Mouse (Mus musculus): ENCODE results near the gene Gm36028. TPM values are rescaled to one million over a fixed set of nuclear protein-coding genes. Genes with fewer than 3 reads are reported as not detected.

Gene Gm36028
- polyA plus RNA-seq, 1 experiment from 2014 or later: not detected

DNA sequence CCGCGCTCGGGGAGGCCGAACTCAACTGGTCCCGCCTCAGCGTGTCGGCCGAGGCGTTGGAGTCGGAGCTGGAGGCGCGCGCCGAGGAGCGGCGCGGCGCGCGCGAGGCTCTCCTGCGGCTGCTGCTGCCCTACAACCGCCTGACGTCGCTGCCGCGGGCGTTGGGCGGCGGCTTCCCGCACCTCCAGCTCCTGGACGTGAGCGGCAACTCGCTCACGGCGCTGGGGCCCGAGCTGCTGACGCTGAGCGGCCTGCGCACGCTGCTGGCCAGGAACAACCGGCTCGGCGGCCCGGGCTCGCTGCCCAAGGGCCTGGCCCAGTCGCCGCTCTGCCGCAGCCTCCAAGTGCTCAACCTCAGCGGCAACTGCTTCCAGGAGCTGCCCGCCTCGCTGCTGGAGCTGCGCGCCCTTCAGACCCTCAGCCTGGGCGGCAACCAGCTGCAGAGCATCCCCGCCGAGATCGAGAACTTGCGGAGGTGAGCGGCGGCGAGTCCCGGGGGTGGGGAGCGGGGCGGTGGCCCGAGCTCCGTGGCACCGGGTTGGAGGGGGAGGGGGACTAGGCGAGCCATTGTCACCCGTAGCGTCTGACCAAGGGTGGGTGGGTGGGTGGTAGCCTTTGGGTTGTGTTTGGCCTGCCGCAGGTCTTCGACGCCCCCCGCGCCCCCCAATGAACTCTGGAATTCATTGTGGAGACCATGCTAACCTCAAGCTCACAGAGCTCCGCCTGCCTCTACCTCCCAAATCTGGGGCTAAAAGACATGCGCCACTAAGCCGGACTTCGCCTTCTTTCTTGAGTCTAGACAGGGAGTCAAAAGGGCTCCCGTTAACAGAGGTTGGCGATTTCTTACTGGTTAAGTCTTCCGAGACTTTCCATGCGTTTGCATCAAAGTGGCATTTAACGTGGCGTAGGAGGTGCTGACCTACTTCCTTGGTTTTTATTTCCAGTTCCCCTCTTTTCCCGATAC, 7.8 kb upstream of the Gm36028 start:
- H3K36me3 ChIP-seq (ENCODE audit: control insufficient read depth, insufficient read depth, low read length): no peaks in the 10 kb centered on the region
- peak; percentile 64 for ATAC-seq (ENCODE audit: insufficient number of reproducible peaks, insufficient read depth, low FRiP score, low read depth)
- WGBS: under 1% methylated on average over 72 of the region's 87 CpGs

DNA sequence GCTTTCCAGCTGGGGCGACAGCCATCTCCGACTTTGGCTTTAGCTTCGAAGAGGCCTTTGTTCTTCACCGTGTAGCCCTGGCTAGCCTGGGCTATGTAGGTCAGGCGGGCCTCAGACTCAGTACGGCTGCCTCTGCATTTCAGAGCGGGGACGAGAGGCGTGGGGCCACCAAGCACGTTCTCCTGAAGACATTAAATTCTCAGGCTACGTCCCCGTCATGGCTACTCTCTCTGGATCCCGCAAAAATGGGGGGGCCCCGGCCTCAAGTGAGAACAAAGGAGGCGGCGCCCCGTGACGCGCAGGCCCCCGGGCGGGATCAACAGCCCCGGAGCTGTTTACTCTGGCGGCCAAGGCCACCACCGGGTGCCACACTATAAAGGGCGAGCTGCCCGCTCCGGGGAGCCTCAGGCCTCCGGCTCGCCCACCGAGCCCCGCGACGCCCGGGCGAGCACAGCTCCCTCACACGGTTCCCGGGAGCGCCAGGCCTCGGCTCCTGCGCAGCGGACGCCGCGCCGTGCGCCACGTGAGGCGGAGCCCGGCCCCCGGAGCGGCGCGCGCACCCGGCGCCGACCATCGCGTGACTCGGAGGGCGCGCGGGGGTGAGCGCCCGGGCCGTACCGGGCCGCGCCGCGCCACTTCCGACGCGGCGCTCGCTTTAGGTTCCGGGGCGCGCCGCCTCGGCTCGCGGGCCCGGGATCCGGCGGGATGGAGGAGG, 7.0 kb upstream of the Gm36028 start, which contains the start of gene Lrrc58:
Gene Lrrc58, plus strand, starts transcription at position 599 of the 715 bp plus-strand sequence.
- H3K27me3 ChIP-seq (ENCODE audit: control insufficient read depth, insufficient read depth, low read length): no peaks in the 10 kb centered on the region
- H3K9ac ChIP-seq (replicated peaks; ENCODE audit: low read depth, low read length): peak within 1 kb of the TSS; percentile 99
- H3K4me3 ChIP-seq (ENCODE audit: low read depth, low read length): peak within 1 kb of the TSS; percentile 99
- H3K27ac ChIP-seq (ENCODE audit: low read length): peak within 1 kb of the TSS; percentile 97
- WGBS: 1% methylated on average over 67 of the region's 86 CpGs
- peak within 1 kb of the TSS; percentile 67 for H3K4me2 ChIP-seq (replicated peaks; ENCODE audit: low read depth, low read length)
- no peaks in the 10 kb centered on the region for H3K9me3 ChIP-seq (ENCODE audit: control insufficient read depth, low read depth, low read length)
- H3K4me1 ChIP-seq (ENCODE audit: control insufficient read depth, insufficient read depth, low read length): peaks cover 16% of the 10 kb centered on the region; the same call in 1 of the 2 replicates
- no peaks in the 10 kb centered on the region for H3K36me3 ChIP-seq (ENCODE audit: control insufficient read depth, insufficient read depth, low read length)
- ATAC-seq (ENCODE audit: insufficient number of reproducible peaks, insufficient read depth, low FRiP score, low read depth): peak; percentile 89

More for the DNA sequence above, 7.8 kb upstream of the Gm36028 start:
- Histone ChIP-seq H3K4me3 (ENCODE audit: low read depth, low read length) (peak overlapping the region; percentile 99), H3K27me3 (ENCODE audit: control insufficient read depth, insufficient read depth, low read length) (no peaks in the 10 kb centered on the region), H3K9ac (replicated peaks; ENCODE audit: low read depth, low read length) (peak overlapping the region; percentile 99), H3K4me1 (ENCODE audit: control insufficient read depth, insufficient read depth, low read length) (peaks cover 16% of the 10 kb centered on the region; the same call in 1 of the 2 replicates), H3K9me3 (ENCODE audit: control insufficient read depth, low read depth, low read length) (no peaks in the 10 kb centered on the region), H3K4me2 (replicated peaks; ENCODE audit: low read depth, low read length) (peak overlapping the region; percentile 67), H3K27ac (ENCODE audit: low read length) (peak overlapping the region; percentile 97)

DNA sequence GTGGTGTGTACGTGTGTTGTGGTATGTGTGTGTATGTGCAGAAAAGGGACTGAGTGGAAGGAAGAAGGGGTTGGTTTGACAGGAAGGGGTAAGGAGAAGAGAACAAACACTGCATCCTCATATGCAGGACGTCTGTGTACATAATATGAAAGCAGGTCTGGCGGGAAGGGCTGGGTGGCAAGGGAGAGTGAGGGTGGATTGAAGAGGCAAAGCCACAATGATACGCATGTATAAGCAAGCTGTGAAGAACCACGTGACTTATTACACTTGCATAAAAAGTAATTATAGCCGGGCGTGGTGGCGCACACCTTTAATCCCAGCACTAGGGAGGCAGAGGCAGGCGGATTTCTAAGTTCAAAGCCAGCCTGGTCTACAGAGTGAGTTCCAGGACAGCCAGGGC, 4.9 kb upstream of the Gm36028 start:
- H3K27ac ChIP-seq (ENCODE audit: low read length): no peak overlapping the region
- ATAC-seq (ENCODE audit: insufficient number of reproducible peaks, insufficient read depth, low FRiP score, low read depth): no peak
- H3K27me3 ChIP-seq (ENCODE audit: control insufficient read depth, insufficient read depth, low read length): no peaks in the 10 kb centered on the region
- H3K4me1 ChIP-seq (ENCODE audit: control insufficient read depth, insufficient read depth, low read length): peaks cover 9% of the 10 kb centered on the region; the same call in 1 of the 2 replicates
- H3K9me3 ChIP-seq (ENCODE audit: control insufficient read depth, low read depth, low read length): no peaks in the 10 kb centered on the region
- H3K36me3 ChIP-seq (ENCODE audit: control insufficient read depth, insufficient read depth, low read length): no peaks in the 10 kb centered on the region
- no peak overlapping the region for H3K4me3 ChIP-seq (ENCODE audit: low read depth, low read length)
- no peak overlapping the region for H3K4me2 ChIP-seq (replicated peaks; ENCODE audit: low read depth, low read length)
- no peak overlapping the region for H3K9ac ChIP-seq (replicated peaks; ENCODE audit: low read depth, low read length)
- WGBS: 81% methylated on average over 9 of the region's 9 CpGs

DNA sequence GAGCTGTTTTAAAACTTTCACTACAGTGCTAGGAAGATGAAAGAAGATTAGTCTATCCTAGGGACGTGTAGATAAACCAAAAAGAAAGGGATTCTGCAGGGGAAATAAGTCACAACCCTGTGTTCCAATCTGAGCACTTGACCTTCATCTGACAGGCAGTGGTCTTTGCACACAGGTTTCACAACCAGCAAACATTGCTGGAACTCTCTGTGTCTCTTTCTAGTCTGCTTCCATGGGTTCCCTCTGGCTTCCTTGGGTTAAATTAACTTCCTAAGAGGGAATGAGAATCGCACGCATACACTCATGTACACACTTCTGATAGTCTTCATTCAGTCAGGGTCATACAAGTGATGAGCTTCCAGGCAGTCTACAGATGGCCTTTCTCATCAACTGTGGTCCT, 2.9 kb upstream of the Gm36028 start:
- H3K4me2 ChIP-seq (replicated peaks; ENCODE audit: low read depth, low read length): no peak overlapping the region
- 76% methylated on average over 3 of the region's 3 CpGs for WGBS
- no peak overlapping the region for H3K9ac ChIP-seq (replicated peaks; ENCODE audit: low read depth, low read length)
- ATAC-seq (ENCODE audit: insufficient number of reproducible peaks, insufficient read depth, low FRiP score, low read depth): no peak
- no peaks in the 10 kb centered on the region for H3K27me3 ChIP-seq (ENCODE audit: control insufficient read depth, insufficient read depth, low read length)
- H3K27ac ChIP-seq (ENCODE audit: low read length): no peak overlapping the region
- no peaks in the 10 kb centered on the region for H3K9me3 ChIP-seq (ENCODE audit: control insufficient read depth, low read depth, low read length)
- H3K4me3 ChIP-seq (ENCODE audit: low read depth, low read length): no peak overlapping the region
- no peaks in the 10 kb centered on the region for H3K4me1 ChIP-seq (ENCODE audit: control insufficient read depth, insufficient read depth, low read length)
- no peaks in the 10 kb centered on the region for H3K36me3 ChIP-seq (ENCODE audit: control insufficient read depth, insufficient read depth, low read length)

DNA sequence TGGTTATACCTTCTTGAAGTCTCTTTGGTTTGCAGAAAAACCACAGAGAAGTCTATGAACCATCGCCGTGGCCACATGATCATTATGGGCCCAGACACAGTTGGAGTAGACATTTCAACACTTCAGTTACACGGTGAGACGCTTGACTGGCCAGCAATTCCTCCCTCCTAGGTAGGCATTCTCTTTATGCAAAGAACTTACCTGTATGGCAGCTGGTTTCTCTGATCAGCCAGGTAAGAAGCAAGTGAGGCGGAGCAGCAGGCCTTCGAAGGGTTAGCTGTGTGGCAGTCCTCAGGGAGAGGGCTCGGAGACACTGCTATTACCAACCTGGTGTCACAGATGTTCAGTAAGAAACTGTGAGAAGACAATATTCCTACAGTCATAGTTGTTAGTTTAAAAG, 733 bp downstream of the Gm36028 start:
- H3K4me3 ChIP-seq (ENCODE audit: low read depth, low read length): no peak overlapping the region
- ATAC-seq (ENCODE audit: insufficient number of reproducible peaks, insufficient read depth, low FRiP score, low read depth): no peak
- no peak overlapping the region for H3K27ac ChIP-seq (ENCODE audit: low read length)
- H3K27me3 ChIP-seq (ENCODE audit: control insufficient read depth, insufficient read depth, low read length): no peaks in the 10 kb centered on the region
- 87% methylated on average over 7 of the region's 7 CpGs for WGBS
- no peaks in the 10 kb centered on the region for H3K9me3 ChIP-seq (ENCODE audit: control insufficient read depth, low read depth, low read length)
- no peaks in the 10 kb centered on the region for H3K4me1 ChIP-seq (ENCODE audit: control insufficient read depth, insufficient read depth, low read length)
- H3K9ac ChIP-seq (replicated peaks; ENCODE audit: low read depth, low read length): no peak overlapping the region
- H3K4me2 ChIP-seq (replicated peaks; ENCODE audit: low read depth, low read length): no peak overlapping the region
- H3K36me3 ChIP-seq (ENCODE audit: control insufficient read depth, insufficient read depth, low read length): no peaks in the 10 kb centered on the region

DNA sequence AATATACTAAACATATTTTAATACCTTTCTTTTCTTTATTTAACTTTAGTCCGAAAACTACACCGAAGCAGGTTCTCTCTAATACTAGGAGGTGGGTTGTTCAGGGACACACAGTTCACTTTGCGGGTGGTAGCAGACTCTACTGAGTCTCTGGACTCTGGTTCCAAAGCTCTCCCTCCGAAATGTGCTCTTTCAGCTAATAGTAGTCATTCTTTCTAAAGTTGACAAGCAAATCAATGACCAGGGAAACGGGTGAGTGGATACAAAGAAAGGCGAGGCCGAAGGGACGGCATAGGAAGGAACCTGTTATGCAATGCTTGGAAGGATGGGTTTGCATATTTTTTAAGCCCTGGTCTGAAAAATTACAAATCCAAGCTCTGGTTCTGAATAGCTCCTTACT, 3.5 kb downstream of the Gm36028 start:
- H3K36me3 ChIP-seq (ENCODE audit: control insufficient read depth, insufficient read depth, low read length): no peaks in the 10 kb centered on the region
- WGBS: 70% methylated on average over 8 of the region's 8 CpGs
- no peaks in the 10 kb centered on the region for H3K27me3 ChIP-seq (ENCODE audit: control insufficient read depth, insufficient read depth, low read length)
- no peak overlapping the region for H3K4me2 ChIP-seq (replicated peaks; ENCODE audit: low read depth, low read length)
- ATAC-seq (ENCODE audit: insufficient number of reproducible peaks, insufficient read depth, low FRiP score, low read depth): no peak
- H3K27ac ChIP-seq (ENCODE audit: low read length): no peak overlapping the region
- no peaks in the 10 kb centered on the region for H3K9me3 ChIP-seq (ENCODE audit: control insufficient read depth, low read depth, low read length)
- H3K4me3 ChIP-seq (ENCODE audit: low read depth, low read length): no peak overlapping the region
- H3K4me1 ChIP-seq (ENCODE audit: control insufficient read depth, insufficient read depth, low read length): 0 out of 2 replicates have a peak, but pooled peaks cover 4% of the 10 kb centered on the region
- no peak overlapping the region for H3K9ac ChIP-seq (replicated peaks; ENCODE audit: low read depth, low read length)

DNA sequence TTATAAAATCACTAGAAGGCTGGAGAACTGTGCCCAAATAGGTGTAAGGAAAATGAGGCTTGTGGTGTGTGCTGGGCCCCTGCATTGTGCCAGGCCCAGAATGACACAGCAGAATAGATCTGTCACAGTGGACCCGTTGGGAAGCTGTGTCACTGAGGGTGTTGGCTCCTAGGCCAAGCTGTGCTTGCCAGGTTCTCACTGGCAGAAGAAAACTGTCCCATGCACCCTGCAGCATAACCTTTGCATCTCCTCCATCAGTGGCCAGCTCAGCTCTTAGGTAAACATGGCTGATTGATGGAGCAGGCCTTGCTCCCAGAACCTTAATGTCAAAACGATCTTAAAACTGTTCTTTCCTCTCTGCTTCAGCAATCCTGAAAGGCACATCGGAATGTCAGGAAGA, 4.6 kb downstream of the Gm36028 start:
- no peaks in the 10 kb centered on the region for H3K27me3 ChIP-seq (ENCODE audit: control insufficient read depth, insufficient read depth, low read length)
- no peak overlapping the region for H3K4me2 ChIP-seq (replicated peaks; ENCODE audit: low read depth, low read length)
- H3K9ac ChIP-seq (replicated peaks; ENCODE audit: low read depth, low read length): no peak overlapping the region
- no peak overlapping the region for H3K4me3 ChIP-seq (ENCODE audit: low read depth, low read length)
- H3K27ac ChIP-seq (ENCODE audit: low read length): no peak overlapping the region
- WGBS: 15% methylated on average over 3 of the region's 3 CpGs
- H3K9me3 ChIP-seq (ENCODE audit: control insufficient read depth, low read depth, low read length): no peaks in the 10 kb centered on the region
- ATAC-seq (ENCODE audit: insufficient number of reproducible peaks, insufficient read depth, low FRiP score, low read depth): no peak
- H3K36me3 ChIP-seq (ENCODE audit: control insufficient read depth, insufficient read depth, low read length): no peaks in the 10 kb centered on the region
- H3K4me1 ChIP-seq (ENCODE audit: control insufficient read depth, insufficient read depth, low read length): 0 out of 2 replicates have a peak, but pooled peaks cover 4% of the 10 kb centered on the region

DNA sequence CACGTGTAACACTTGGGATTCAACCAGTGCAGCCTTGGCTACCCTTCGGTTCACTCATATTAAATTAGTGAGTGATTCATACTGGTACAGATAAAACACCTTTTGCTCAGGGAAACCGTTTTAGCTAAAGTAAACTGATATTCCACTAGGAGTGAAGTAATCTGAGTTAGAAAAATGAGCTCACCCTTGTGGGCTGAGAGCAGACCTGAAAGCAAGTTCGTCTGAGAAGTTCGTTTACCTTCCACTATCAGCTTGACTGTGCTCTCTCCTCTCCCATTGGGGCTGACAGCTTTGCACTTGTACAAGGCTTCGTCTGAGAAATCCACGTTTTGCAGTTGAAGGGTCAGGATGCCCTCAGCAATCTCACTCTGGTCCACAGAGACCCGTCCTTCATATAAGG, 5.4 kb downstream of the Gm36028 start:
- Histone ChIP-seq H3K36me3 (ENCODE audit: control insufficient read depth, insufficient read depth, low read length) (no peaks in the 10 kb centered on the region), H3K27me3 (ENCODE audit: control insufficient read depth, insufficient read depth, low read length) (no peaks in the 10 kb centered on the region), H3K27ac (ENCODE audit: low read length) (no peak overlapping the region), H3K9me3 (ENCODE audit: control insufficient read depth, low read depth, low read length) (no peaks in the 10 kb centered on the region), H3K4me1 (ENCODE audit: control insufficient read depth, insufficient read depth, low read length) (0 out of 2 replicates have a peak, but pooled peaks cover 4% of the 10 kb centered on the region), H3K4me3 (ENCODE audit: low read depth, low read length) (no peak overlapping the region), H3K9ac (replicated peaks; ENCODE audit: low read depth, low read length) (no peak overlapping the region), H3K4me2 (replicated peaks; ENCODE audit: low read depth, low read length) (no peak overlapping the region)
- WGBS: 37% methylated on average over 8 of the region's 8 CpGs
- 0 out of 2 replicates have a peak, but pooled peaks have one; percentile 54 for ATAC-seq (ENCODE audit: insufficient number of reproducible peaks, insufficient read depth, low FRiP score, low read depth)

Data from stomach, embryonic 14.5 days (tissue).